ENCODE assay signal across 20 mouse cellular contexts in the genomic region with DNA sequence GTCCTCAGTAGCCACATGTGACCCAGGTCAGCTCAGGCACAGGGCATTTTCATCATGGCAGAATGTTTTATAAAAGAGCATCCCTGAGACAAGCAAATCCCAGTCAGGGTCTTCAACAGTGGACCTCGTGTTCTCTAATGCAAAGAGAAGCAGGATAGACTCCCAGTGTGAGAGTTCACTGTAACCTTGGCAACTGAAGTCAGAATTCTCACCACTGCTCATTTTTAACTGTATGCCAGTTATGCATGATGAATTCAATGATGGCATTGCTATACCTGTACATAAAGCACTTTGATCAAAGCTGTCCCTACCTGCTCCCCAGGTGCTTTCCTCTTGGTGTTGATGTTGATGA.
DNase-seq lines count a peak whose midpoint lies in the region; ATAC-seq lines count a peak whose summit lies in the region.
"Had no signal": no experiment of that assay in that cellular context is flagged by ENCODE, and none has a peak within 500 bp of the region (broad histone marks: within the 10 kb centered on the region; RNA-seq: fewer than 3 reads in every experiment).

No protein-coding gene starts in this region.

- H3K9me3 ChIP-seq in kidney, embryonic 16.5 days (ENCODE audit: low read length): no peaks in the 10 kb centered on the region
- no peaks in the 10 kb centered on the region for H3K9me3 ChIP-seq in embryonic facial prominence, embryonic 10.5 days
- H3K9me3 ChIP-seq in limb, embryonic 10.5 days (replicated peaks): no peaks in the 10 kb centered on the region
- H3K9me3 ChIP-seq: hindbrain, embryonic 15.5 days; liver, embryonic 12.5 days; megakaryocyte, embryonic 14.5 days; stomach, embryonic 15.5 days had no signal

- no peak overlapping the region for H3K4me2 ChIP-seq in kidney, embryonic 16.5 days (replicated peaks; ENCODE audit: low read depth, low read length)
- H3K4me2 ChIP-seq: heart, embryonic 11.5 days; hindbrain, embryonic 15.5 days; liver, embryonic 12.5 days; stomach, embryonic 15.5 days had no signal

- DNase-seq in kidney, postnatal 4 days: no peak
- peak; percentile 49 for DNase-seq in R1 (ENCODE audit: low read depth, low spot score)
- no peak for DNase-seq in embryonic facial prominence, embryonic 10.5 days (ENCODE audit: low spot score)
- no peak for DNase-seq in limb, embryonic 10.5 days (ENCODE audit: low spot score)
- no peak for DNase-seq in cerebellum, postnatal 36 days
- no peak for DNase-seq in layer of hippocampus, adult 18-20 months (ENCODE audit: low spot score in 2 of 2)
- DNase-seq: adrenal gland, postnatal 10 days; cerebellum, postnatal 10 days; heart, postnatal 10 days; kidney, adult 18-20 months; lung, adult 2 months; right cerebral cortex, postnatal 25 days; thymus, adult 18-20 months; thymus, postnatal 4 days had no signal

- no peak overlapping the region for H3K9ac ChIP-seq in kidney, embryonic 16.5 days (replicated peaks; ENCODE audit: low read length)
- H3K9ac ChIP-seq: hindbrain, embryonic 15.5 days; liver, embryonic 12.5 days; stomach, embryonic 15.5 days had no signal

- H3K27ac ChIP-seq in kidney, embryonic 16.5 days (ENCODE audit: low read length): peak overlapping the region; percentile 68
- H3K27ac ChIP-seq in embryonic facial prominence, embryonic 10.5 days (replicated peaks): peak overlapping the region; percentile 72
- H3K27ac ChIP-seq in limb, embryonic 10.5 days: peak overlapping the region; percentile 31; the same call in 1 of the 2 replicates
- H3K27ac ChIP-seq: liver, embryonic 12.5 days; stomach, embryonic 15.5 days had no signal

- no peak overlapping the region for H3K4me3 ChIP-seq in kidney, embryonic 16.5 days (ENCODE audit: low read length)
- no peak overlapping the region for H3K4me3 ChIP-seq in embryonic facial prominence, embryonic 10.5 days
- no peak overlapping the region for H3K4me3 ChIP-seq in limb, embryonic 10.5 days
- H3K4me3 ChIP-seq: hindbrain, embryonic 15.5 days; liver, embryonic 12.5 days; megakaryocyte, embryonic 14.5 days; stomach, embryonic 15.5 days had no signal

- no peaks in the 10 kb centered on the region for H3K27me3 ChIP-seq in kidney, embryonic 16.5 days (ENCODE audit: insufficient read depth, low read length)
- H3K27me3 ChIP-seq in embryonic facial prominence, embryonic 10.5 days (replicated peaks; ENCODE audit: low read depth, poor library complexity, severe bottlenecking): no peaks in the 10 kb centered on the region
- no peaks in the 10 kb centered on the region for H3K27me3 ChIP-seq in limb, embryonic 10.5 days (ENCODE audit: low read depth, poor library complexity, severe bottlenecking)
- H3K27me3 ChIP-seq: hindbrain, embryonic 15.5 days; liver, embryonic 12.5 days; megakaryocyte, embryonic 14.5 days; stomach, embryonic 15.5 days had no signal

- no peak for ATAC-seq in kidney, embryonic 16.5 days (ENCODE audit: low FRiP score, low TSS enrichment)
- ATAC-seq: liver, embryonic 12.5 days had no signal

- 70% methylated on average over 1 of the region's 1 CpGs for WGBS in kidney, embryonic 16.5 days
- 79% methylated on average over 1 of the region's 1 CpGs for WGBS in embryonic facial prominence, embryonic 10.5 days
- 94% methylated on average over 1 of the region's 1 CpGs for WGBS in limb, embryonic 10.5 days

- peaks cover 11% of the 10 kb centered on the region for H3K4me1 ChIP-seq in kidney, embryonic 16.5 days (ENCODE audit: insufficient read depth, low read length)
- H3K4me1 ChIP-seq in embryonic facial prominence, embryonic 10.5 days: peaks cover 16% of the 10 kb centered on the region
- peaks cover 11% of the 10 kb centered on the region for H3K4me1 ChIP-seq in limb, embryonic 10.5 days
- H3K4me1 ChIP-seq: liver, embryonic 12.5 days; megakaryocyte, embryonic 14.5 days; stomach, embryonic 15.5 days had no signal

- H3K36me3 ChIP-seq in kidney, embryonic 16.5 days (ENCODE audit: insufficient read depth, low read length): no peaks in the 10 kb centered on the region
- H3K36me3 ChIP-seq in embryonic facial prominence, embryonic 10.5 days (replicated peaks): no peaks in the 10 kb centered on the region
- H3K36me3 ChIP-seq in limb, embryonic 10.5 days: no peaks in the 10 kb centered on the region
- H3K36me3 ChIP-seq: hindbrain, embryonic 15.5 days; liver, embryonic 12.5 days; stomach, embryonic 15.5 days had no signal
